Mouse (Mus musculus) stomach, postnatal 0 days (tissue): Measurements from ENCODE around the gene Bub1.

ENCODE experiments used
- CTCF ChIP-seq: IDR thresholded peaks from 2 replicates; pipeline ENCODE4 v1.5.1; 2016; ENCODE audit warnings: antibody characterized with exemption, low read depth, mild to moderate bottlenecking, moderate library complexity
- EP300 ChIP-seq: optimal IDR thresholded peaks from 2 replicates; pipeline ENCODE3; 2016; ENCODE audit warnings: antibody characterized with exemption

GRCm38 (mm10) chr2:127760429-127761000 is 71.2 kb downstream of the Bub1 start:
- TF ChIP-seq CTCF (no peak), EP300 (no peak)
